Mouse (Mus musculus) urinary bladder, postnatal 25 days (tissue): ENCODE data around the gene Kif5c.

Source experiments
- DNase-seq: peaks from one replicate; pipeline ENCODE4 v3.0.0; 2022; ENCODE audit warnings: low spot score

The Kif5c gene

GRCm38 (mm10) chr2:49720343-49720742, 101.2 kb downstream of the Kif5c start:
- DNase-seq, result no peak

GRCm38 (mm10) chr2:49722331-49722730, 103.2 kb downstream of the Kif5c start:
- no peak for DNase-seq

- no peak for DNase-seq
Measured at GRCm38 (mm10) chr2:49722983-49723382, 103.9 kb downstream of the Kif5c start.

GRCm38 (mm10) chr2:49726672-49727071, 107.6 kb downstream of the Kif5c start:
- no peak for DNase-seq

GRCm38 (mm10) chr2:49727199-49727598, 108.1 kb downstream of the Kif5c start:
- peak; percentile 21 for DNase-seq

- no peak for DNase-seq
Measured at GRCm38 (mm10) chr2:49727686-49728085, 108.6 kb downstream of the Kif5c start.

GRCm38 (mm10) chr2:49728896-49729610, 110.0 kb downstream of the Kif5c start:
- DNase-seq, result no peak

- no peak for DNase-seq
Measured at GRCm38 (mm10) chr2:49729611-49729969, 110.5 kb downstream of the Kif5c start.

GRCm38 (mm10) chr2:49730183-49730582, 111.1 kb downstream of the Kif5c start:
- DNase-seq, result no peak

- DNase-seq, result no peak
Measured at GRCm38 (mm10) chr2:49732745-49733655, 113.9 kb downstream of the Kif5c start.

GRCm38 (mm10) chr2:49733656-49734008, 114.5 kb downstream of the Kif5c start:
- DNase-seq, result no peak

- DNase-seq, result peak; percentile 72
Measured at GRCm38 (mm10) chr2:49734013-49734780, 115.1 kb downstream of the Kif5c start.

GRCm38 (mm10) chr2:49735386-49735785, 116.3 kb downstream of the Kif5c start:
- DNase-seq, result no peak

- no peak for DNase-seq
Measured at GRCm38 (mm10) chr2:49739046-49739445, 119.9 kb downstream of the Kif5c start.

GRCm38 (mm10) chr2:49741026-49741425, 121.9 kb downstream of the Kif5c start:
- DNase-seq, result no peak

- DNase-seq, result no peak
Measured at GRCm38 (mm10) chr2:49741895-49742734, 123.0 kb downstream of the Kif5c start.

- no peak for DNase-seq
Measured at GRCm38 (mm10) chr2:49742919-49743318, 123.8 kb downstream of the Kif5c start.

GRCm38 (mm10) chr2:49743775-49744174, 124.7 kb downstream of the Kif5c start:
- DNase-seq, result no peak

- DNase-seq, result no peak
Measured at GRCm38 (mm10) chr2:49744251-49745093, 125.4 kb downstream of the Kif5c start.

- no peak for DNase-seq
Measured at GRCm38 (mm10) chr2:49745094-49745781, 126.1 kb downstream of the Kif5c start.
